Mouse (Mus musculus) cerebellum, adult 2 months (tissue): Measurements from ENCODE around the gene Nap1l1. TPM values are rescaled to one million over a fixed set of nuclear protein-coding genes. Genes with fewer than 3 reads are reported as not detected.
A peak's percentile ranks its signal among the peaks of the same experiment; 100 is the strongest.
"Not testable (repeated sequence)": the region's sequence is repeated elsewhere in the genome, so short reads cannot be mapped to it uniquely, and the experiment has no call there.

Source experiments
- DNase-seq, 2 experiments: peaks; one replicate each; pipeline ENCODE4 v3.0.0; 2021
- H3K27ac ChIP-seq: fragments of 200-500 bp; 2 replicates; pipeline ENCODE4 v1.5.1; 2012; ENCODE audit warnings: low read length, control low read depth, inconsistent platforms; ENCODE audit not compliant: insufficient read depth
- H3K27me3 ChIP-seq: fragments of 200-500 bp; 2 replicates; pipeline ENCODE4 v1.6.1; 2012; ENCODE audit warnings: inconsistent platforms, mild to moderate bottlenecking, low read length, moderate library complexity; ENCODE audit not compliant: control insufficient read depth, insufficient read depth
- H3K4me1 ChIP-seq: fragments of 200-500 bp; 2 replicates; pipeline ENCODE4 v1.6.1; 2011; ENCODE audit warnings: low read length; ENCODE audit not compliant: control insufficient read depth, insufficient read depth
- H3K4me3 ChIP-seq: fragments of 200-500 bp; replicated peaks from 2 replicates; pipeline ENCODE3; 2011; ENCODE audit warnings: mild to moderate bottlenecking, low read depth, low read length, control low read depth; ENCODE audit not compliant: insufficient read depth
- CTCF ChIP-seq: fragments of 200-500 bp; IDR thresholded peaks from 2 replicates; pipeline ENCODE4 v1.5.1; 2011; ENCODE audit warnings: low read depth, mild to moderate bottlenecking, control low read depth, low read length, moderate library complexity, borderline replicate concordance; ENCODE audit not compliant: insufficient read depth
- POLR2A ChIP-seq: fragments of 200-500 bp; IDR thresholded peaks from 2 replicates; pipeline ENCODE4 v1.6.1; 2011; ENCODE audit warnings: low read length, control low read depth, borderline replicate concordance; ENCODE audit not compliant: insufficient read depth
- WGBS: fragments of 180-500 bp; shearing (Covaris S2); methylation state at CpG from one replicate; pipeline ENCODE4 v1.1.7; 2018; 5-methylcytosine and 5-hydroxymethylcytosine counted together
- polyA plus RNA-seq: library from polyadenylated mRNA; depleted of rRNA; stranded (reverse); fragments of >200 nt; gene quantifications from 2 replicates; pipeline ENCODE4 v1.2.3, GENCODE M21; 2012

The Nap1l1 gene
- polyA plus RNA-seq, 1 experiment, result 117 TPM

DNA sequence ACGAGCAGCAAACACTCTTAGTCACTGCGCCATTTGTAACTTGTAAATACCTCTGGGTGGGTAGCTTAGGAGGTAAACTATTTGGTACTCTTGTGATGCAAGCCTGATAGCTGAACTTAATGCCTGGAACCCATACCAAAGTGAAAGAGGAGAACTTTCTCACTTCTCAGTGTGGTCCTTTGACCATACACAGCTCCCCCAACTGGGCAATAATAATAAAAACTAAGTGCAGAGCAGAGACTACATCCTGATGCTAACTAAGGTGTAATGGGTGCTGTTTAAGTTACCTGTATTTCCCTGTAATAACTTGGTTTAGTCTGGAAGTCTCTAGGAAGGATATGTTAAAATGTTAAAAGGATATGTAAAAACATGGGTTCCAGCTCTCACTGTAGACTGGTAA, 15.8 kb downstream of the Nap1l1 start:
- Histone ChIP-seq H3K4me1 (no peaks in the 10 kb centered on the region), H3K27ac (no peak overlapping the region), H3K27me3 (no peaks in the 10 kb centered on the region), H3K4me3 (no peak overlapping the region)
- no peak for TF ChIP-seq POLR2A
- TF ChIP-seq CTCF, result no peak
- WGBS, result 83% methylated on average over 2 of the region's 2 CpGs
- no peak for DNase-seq

DNA sequence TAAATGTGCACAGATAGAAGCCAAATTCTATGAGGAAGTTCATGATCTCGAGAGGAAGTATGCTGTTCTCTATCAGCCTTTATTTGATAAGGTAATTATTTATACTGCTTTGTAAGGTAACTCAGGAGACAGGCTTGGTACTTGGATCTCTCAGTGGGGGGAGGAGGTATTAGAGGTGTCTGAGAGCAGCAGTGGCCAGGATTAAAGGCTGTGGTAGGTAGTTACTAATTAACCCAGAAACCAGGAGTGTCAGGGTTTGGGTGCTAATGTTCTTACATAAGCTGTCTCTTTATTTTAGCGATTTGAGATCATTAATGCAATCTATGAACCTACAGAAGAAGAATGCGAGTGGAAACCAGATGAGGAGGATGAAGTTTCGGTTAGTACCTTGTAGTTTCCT, 17.1 kb downstream of the Nap1l1 start:
- 91% methylated on average over 4 of the region's 4 CpGs for WGBS
- H3K27me3 ChIP-seq, H3K4me1 ChIP-seq, H3K27ac ChIP-seq, H3K4me3 ChIP-seq, DNase-seq: not testable (repeated sequence)

DNA sequence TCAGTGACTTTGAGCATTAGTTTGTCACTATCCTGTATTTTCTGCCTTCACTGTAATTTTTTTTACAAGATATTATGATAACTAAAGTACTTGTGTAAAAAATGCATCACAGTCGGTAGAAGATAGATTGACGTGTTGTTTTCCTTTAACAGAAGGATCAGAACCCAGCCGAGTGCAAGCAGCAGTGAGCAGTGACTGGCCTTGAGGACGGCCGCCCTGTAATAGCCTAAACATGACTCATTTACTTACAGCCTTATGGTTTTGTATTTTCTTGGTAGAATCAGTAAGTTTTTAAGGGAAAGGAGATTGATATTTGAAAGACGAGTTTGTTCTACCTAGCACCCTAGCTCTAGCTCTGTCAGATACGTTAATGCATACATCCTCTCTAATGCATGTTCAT, 22.9 kb downstream of the Nap1l1 start:
- H3K27me3 ChIP-seq, result no peaks in the 10 kb centered on the region

GRCm38 (mm10) chr10:111499892-111500291, 26.9 kb downstream of the Nap1l1 start:
- H3K27me3 ChIP-seq, result no peaks in the 10 kb centered on the region
- WGBS, result 61% methylated on average over 6 of the region's 6 CpGs

More for the DNA sequence above, 22.9 kb downstream of the Nap1l1 start:
- Histone ChIP-seq H3K27ac (no peak overlapping the region), H3K4me3 (no peak overlapping the region), H3K4me1 (no peaks in the 10 kb centered on the region)
- no peak for TF ChIP-seq POLR2A
- no peak for TF ChIP-seq CTCF
- WGBS, result 90% methylated on average over 7 of the region's 7 CpGs
- DNase-seq, result no peak

GRCm38 (mm10) chr10:111503071-111503470, 30.0 kb downstream of the Nap1l1 start:
- no peaks in the 10 kb centered on the region for H3K27me3 ChIP-seq
- under 1% methylated on average over 3 of the region's 3 CpGs for WGBS
- no peak overlapping the region for H3K27ac ChIP-seq
- no peaks in the 10 kb centered on the region for H3K4me1 ChIP-seq
- TF ChIP-seq CTCF (peak; percentile 77), POLR2A (no peak)
- no peak overlapping the region for H3K4me3 ChIP-seq
- peak; percentile 67 to 80 for DNase-seq

More at GRCm38 (mm10) chr10:111499892-111500291, 26.9 kb downstream of the Nap1l1 start:
- no peak for DNase-seq
- TF ChIP-seq CTCF (no peak), POLR2A (no peak)
- no peak overlapping the region for H3K4me3 ChIP-seq
- no peak overlapping the region for H3K27ac ChIP-seq
- H3K4me1 ChIP-seq, result no peaks in the 10 kb centered on the region

GRCm38 (mm10) chr10:111503716-111504115, 30.7 kb downstream of the Nap1l1 start:
- no peak for DNase-seq
- 34% methylated on average over 10 of the region's 10 CpGs for WGBS
- TF ChIP-seq CTCF (no peak), POLR2A (no peak)
- no peaks in the 10 kb centered on the region for H3K27me3 ChIP-seq
- no peaks in the 10 kb centered on the region for H3K4me1 ChIP-seq
- H3K27ac ChIP-seq, result no peak overlapping the region
- no peak overlapping the region for H3K4me3 ChIP-seq

DNA sequence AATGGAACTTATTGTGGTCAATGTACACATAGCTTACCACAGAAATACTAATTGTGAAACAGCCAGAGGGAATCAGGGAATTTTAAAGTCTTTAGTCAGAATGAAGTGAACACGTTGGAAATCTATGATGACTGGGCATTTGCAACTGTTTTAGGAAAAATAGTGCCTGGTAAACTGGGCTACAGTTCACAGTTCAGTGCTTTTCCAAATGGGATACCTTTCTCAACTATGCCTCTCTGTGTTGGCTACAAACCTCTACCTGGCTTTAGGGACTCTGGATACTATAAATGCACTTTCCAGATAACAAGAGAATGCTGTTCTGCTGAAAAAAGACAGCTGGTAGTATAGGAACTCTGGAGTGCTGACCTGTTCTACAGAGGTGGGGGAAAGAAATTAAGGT, 31.6 kb downstream of the Nap1l1 start:
- WGBS, result 86% methylated on average over 1 of the region's 1 CpGs
- Histone ChIP-seq H3K27ac (no peak overlapping the region), H3K4me1 (no peaks in the 10 kb centered on the region), H3K27me3 (no peaks in the 10 kb centered on the region), H3K4me3 (no peak overlapping the region)
- DNase-seq, result no peak
- TF ChIP-seq CTCF (no peak), POLR2A (no peak)

DNA sequence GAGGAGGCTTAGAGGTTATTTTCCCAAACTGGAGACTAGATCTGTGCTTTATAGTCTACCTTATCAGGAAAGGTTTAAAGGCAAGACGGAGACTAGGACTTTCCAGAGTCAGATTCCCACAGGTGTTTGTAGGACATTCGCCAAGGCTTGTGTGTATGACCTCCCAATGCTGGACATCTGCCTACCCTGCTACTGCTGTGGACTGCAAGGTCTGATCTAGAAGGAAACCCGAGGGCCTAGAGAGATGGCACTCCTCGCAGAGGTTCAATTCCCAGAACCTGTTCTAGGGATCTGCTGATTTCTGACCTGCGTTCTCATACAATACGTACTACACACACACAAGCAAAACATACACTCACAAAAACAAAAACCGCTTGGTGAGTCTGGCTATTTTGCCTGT, 32.4 kb downstream of the Nap1l1 start:
- DNase-seq, result peak in 1 of 2 experiments; percentile 37
- TF ChIP-seq CTCF (no peak), POLR2A (no peak)
- 54% methylated on average over 7 of the region's 7 CpGs for WGBS
- H3K27me3 ChIP-seq, result no peaks in the 10 kb centered on the region
- H3K27ac ChIP-seq, result no peak overlapping the region
- H3K4me3 ChIP-seq, result no peak overlapping the region
- H3K4me1 ChIP-seq, result no peaks in the 10 kb centered on the region
